Mouse (Mus musculus): ENCODE measurements around the gene Slc30a2. TPM values are rescaled to one million over a fixed set of nuclear protein-coding genes. Genes with fewer than 3 reads are reported as not detected.

Gene Slc30a2
- polyA plus RNA-seq, 1 experiment from 2014 or later = 1.1 TPM

- Histone ChIP-seq H3K9ac (replicated peaks; ENCODE audit: low read depth) (no peak overlapping the region), H3K27ac (ENCODE audit: low read length) (no peak overlapping the region), H3K4me3 (ENCODE audit: low read depth, low read length) (no peak overlapping the region), H3K9me3 (ENCODE audit: low read length) (no peaks in the 10 kb centered on the region), H3K36me3 (ENCODE audit: insufficient read depth, low read length) (no peaks in the 10 kb centered on the region), H3K27me3 (replicated peaks; ENCODE audit: insufficient read depth, low read length) (no peaks in the 10 kb centered on the region), H3K4me1 (ENCODE audit: insufficient read depth, low read depth, low read length) (peaks cover 4% of the 10 kb centered on the region; the same call in 1 of the 2 replicates), H3K4me2 (replicated peaks; ENCODE audit: low read depth, low read length) (no peak overlapping the region)
- 77% methylated on average over 7 of the region's 7 CpGs for WGBS
- DNase-seq (ENCODE audit: low spot score) (no peak), ATAC-seq (no peak)
- no peak for TF ChIP-seq EP300 (IDR thresholded peaks at IDR 0.05)
Observed at GRCm38 (mm10) chr4:134310106-134310505, 32.9 kb upstream of the Slc30a2 start.

DNA sequence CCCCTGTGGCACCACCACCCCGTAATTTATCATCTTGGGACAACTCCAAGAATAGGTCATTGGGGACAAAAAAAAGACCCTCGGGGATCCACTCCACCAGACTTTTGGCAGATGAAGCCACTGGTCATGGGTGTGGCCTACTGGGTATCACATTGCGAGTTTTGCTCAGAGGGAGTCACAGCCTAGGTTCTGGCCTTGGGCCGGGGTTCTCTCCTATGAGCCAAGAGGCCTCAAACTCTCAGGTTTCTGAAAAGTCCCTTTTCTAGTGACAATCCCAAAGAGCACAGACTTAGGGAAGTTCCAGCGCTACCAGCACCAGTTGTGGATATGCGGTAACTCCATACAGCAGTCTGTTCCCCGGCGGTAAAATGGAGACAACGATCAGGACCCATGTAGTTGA, 32.3 kb upstream of the Slc30a2 start:
- no peak overlapping the region for H3K4me2 ChIP-seq (replicated peaks; ENCODE audit: low read depth, low read length)
- H3K9me3 ChIP-seq (ENCODE audit: low read length) = no peaks in the 10 kb centered on the region
- 86% methylated on average over 9 of the region's 9 CpGs for WGBS
- no peak overlapping the region for H3K27ac ChIP-seq (ENCODE audit: low read length)
- DNase-seq (ENCODE audit: low spot score) (no peak), ATAC-seq (no peak)
- H3K4me1 ChIP-seq (ENCODE audit: insufficient read depth, low read depth, low read length) = peaks cover 4% of the 10 kb centered on the region; the same call in 1 of the 2 replicates
- no peaks in the 10 kb centered on the region for H3K36me3 ChIP-seq (ENCODE audit: insufficient read depth, low read length)
- H3K4me3 ChIP-seq (ENCODE audit: low read depth, low read length) = no peak overlapping the region
- H3K27me3 ChIP-seq (replicated peaks; ENCODE audit: insufficient read depth, low read length) = no peaks in the 10 kb centered on the region
- TF ChIP-seq EP300 (IDR thresholded peaks at IDR 0.05) (no peak), CTCF (IDR thresholded peaks at IDR 0.05) (no peak)
- no peak overlapping the region for H3K9ac ChIP-seq (replicated peaks; ENCODE audit: low read depth)

- Histone ChIP-seq H3K9me3 (ENCODE audit: low read length) (no peaks in the 10 kb centered on the region), H3K4me3 (ENCODE audit: low read depth, low read length) (no peak overlapping the region), H3K27ac (ENCODE audit: low read length) (no peak overlapping the region), H3K36me3 (ENCODE audit: insufficient read depth, low read length) (no peaks in the 10 kb centered on the region), H3K27me3 (replicated peaks; ENCODE audit: insufficient read depth, low read length) (no peaks in the 10 kb centered on the region), H3K9ac (replicated peaks; ENCODE audit: low read depth) (no peak overlapping the region), H3K4me1 (ENCODE audit: insufficient read depth, low read depth, low read length) (peaks cover 4% of the 10 kb centered on the region; the same call in 1 of the 2 replicates), H3K4me2 (replicated peaks; ENCODE audit: low read depth, low read length) (no peak overlapping the region)
- no peak for TF ChIP-seq EP300 (IDR thresholded peaks at IDR 0.05)
- no peak for TF ChIP-seq CTCF (IDR thresholded peaks at IDR 0.05)
- ATAC-seq = no peak
- DNase-seq (ENCODE audit: low spot score) = no peak
- WGBS = 73% methylated on average over 9 of the region's 9 CpGs
Observed at GRCm38 (mm10) chr4:134311784-134312183, 31.2 kb upstream of the Slc30a2 start.

GRCm38 (mm10) chr4:134312341-134312740, 30.6 kb upstream of the Slc30a2 start:
- Histone ChIP-seq H3K27me3 (replicated peaks; ENCODE audit: insufficient read depth, low read length) (no peaks in the 10 kb centered on the region), H3K27ac (ENCODE audit: low read length) (no peak overlapping the region), H3K36me3 (ENCODE audit: insufficient read depth, low read length) (no peaks in the 10 kb centered on the region), H3K9ac (replicated peaks; ENCODE audit: low read depth) (no peak overlapping the region), H3K4me2 (replicated peaks; ENCODE audit: low read depth, low read length) (no peak overlapping the region), H3K4me1 (ENCODE audit: insufficient read depth, low read depth, low read length) (peaks cover 2% of the 10 kb centered on the region; the same call in 1 of the 2 replicates), H3K9me3 (ENCODE audit: low read length) (no peaks in the 10 kb centered on the region), H3K4me3 (ENCODE audit: low read depth, low read length) (no peak overlapping the region)
- DNase-seq (ENCODE audit: low spot score) (no peak), ATAC-seq (no peak)
- WGBS = 92% methylated on average over 5 of the region's 5 CpGs
- TF ChIP-seq CTCF (IDR thresholded peaks at IDR 0.05) = no peak
- no peak for TF ChIP-seq EP300 (IDR thresholded peaks at IDR 0.05)

DNA sequence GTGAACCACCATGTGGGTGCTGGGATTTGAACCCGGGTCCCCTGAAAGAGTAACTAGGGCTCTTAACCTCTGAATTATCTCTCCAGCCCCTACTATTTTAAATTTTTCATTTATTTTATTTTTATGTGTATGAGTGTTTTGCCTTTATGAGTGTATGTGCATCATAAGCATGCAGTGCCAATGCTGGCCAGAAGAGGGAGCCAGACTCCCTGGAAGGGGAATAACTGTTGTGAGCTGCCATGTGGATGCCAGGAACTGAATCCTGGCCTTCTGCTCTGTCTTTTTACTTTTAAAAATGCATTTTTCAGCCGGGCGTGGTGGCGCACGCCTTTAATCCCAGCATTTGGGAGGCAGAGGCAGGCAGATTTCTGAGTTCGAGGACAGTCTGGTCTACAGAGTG, 30.1 kb upstream of the Slc30a2 start:
- no peaks in the 10 kb centered on the region for H3K9me3 ChIP-seq (ENCODE audit: low read length)
- DNase-seq (ENCODE audit: low spot score) (no peak), ATAC-seq (no peak)
- no peak overlapping the region for H3K9ac ChIP-seq (replicated peaks; ENCODE audit: low read depth)
- no peaks in the 10 kb centered on the region for H3K4me1 ChIP-seq (ENCODE audit: insufficient read depth, low read depth, low read length)
- no peaks in the 10 kb centered on the region for H3K36me3 ChIP-seq (ENCODE audit: insufficient read depth, low read length)
- no peak overlapping the region for H3K27ac ChIP-seq (ENCODE audit: low read length)
- H3K4me2 ChIP-seq (replicated peaks; ENCODE audit: low read depth, low read length) = no peak overlapping the region
- 96% methylated on average over 6 of the region's 6 CpGs for WGBS
- TF ChIP-seq EP300 (IDR thresholded peaks at IDR 0.05) (no peak), CTCF (IDR thresholded peaks at IDR 0.05) (peak; percentile 46)
- no peaks in the 10 kb centered on the region for H3K27me3 ChIP-seq (replicated peaks; ENCODE audit: insufficient read depth, low read length)
- no peak overlapping the region for H3K4me3 ChIP-seq (ENCODE audit: low read depth, low read length)

- H3K27ac ChIP-seq (ENCODE audit: low read length) = no peak overlapping the region
Observed at GRCm38 (mm10) chr4:134314081-134314655, 28.8 kb upstream of the Slc30a2 start.

DNA sequence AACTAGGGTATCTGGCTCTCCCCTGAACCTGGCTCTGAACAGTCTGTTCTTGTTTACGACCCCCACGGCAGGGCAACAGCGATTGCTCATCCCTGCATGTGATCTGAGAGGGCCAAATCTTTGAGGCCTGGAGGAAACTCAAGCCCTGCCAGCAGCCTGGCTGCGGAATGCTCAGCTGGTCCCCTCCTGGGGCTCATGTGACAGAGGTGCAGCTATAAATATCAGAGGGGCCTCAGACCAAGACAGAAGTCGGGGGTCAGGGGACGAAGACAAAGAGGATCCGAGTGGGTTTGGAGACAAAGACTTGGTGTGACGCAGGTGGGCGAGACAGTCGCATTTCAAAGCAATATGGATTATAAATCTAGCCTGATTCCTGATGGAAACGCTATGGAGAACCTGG, 28.1 kb upstream of the Slc30a2 start, which contains the start of gene Trim63:
TSS of gene Trim63 (plus strand) at position 245 of the 400 bp plus-strand sequence.
- Histone ChIP-seq H3K4me2 (replicated peaks; ENCODE audit: low read depth, low read length) (no peak within 1 kb of the TSS), H3K4me1 (ENCODE audit: insufficient read depth, low read depth, low read length) (no peaks in the 10 kb centered on the region), H3K27ac (ENCODE audit: low read length) (no peak within 1 kb of the TSS), H3K36me3 (ENCODE audit: insufficient read depth, low read length) (no peaks in the 10 kb centered on the region), H3K27me3 (replicated peaks; ENCODE audit: insufficient read depth, low read length) (no peaks in the 10 kb centered on the region), H3K9ac (replicated peaks; ENCODE audit: low read depth) (no peak within 1 kb of the TSS), H3K9me3 (ENCODE audit: low read length) (no peaks in the 10 kb centered on the region), H3K4me3 (ENCODE audit: low read depth, low read length) (no peak within 1 kb of the TSS)
- DNase-seq (ENCODE audit: low spot score) (no peak), ATAC-seq (no peak)
- TF ChIP-seq EP300 (IDR thresholded peaks at IDR 0.05) = no peak
- no peak for TF ChIP-seq CTCF (IDR thresholded peaks at IDR 0.05)
- 46% methylated on average over 11 of the region's 11 CpGs for WGBS

More at GRCm38 (mm10) chr4:134314081-134314655, 28.8 kb upstream of the Slc30a2 start:
- TF ChIP-seq CTCF (IDR thresholded peaks at IDR 0.05) (no peak), EP300 (IDR thresholded peaks at IDR 0.05) (no peak)
- Histone ChIP-seq H3K36me3 (ENCODE audit: insufficient read depth, low read length) (no peaks in the 10 kb centered on the region), H3K4me2 (replicated peaks; ENCODE audit: low read depth, low read length) (no peak overlapping the region), H3K9me3 (ENCODE audit: low read length) (no peaks in the 10 kb centered on the region), H3K4me1 (ENCODE audit: insufficient read depth, low read depth, low read length) (no peaks in the 10 kb centered on the region), H3K27me3 (replicated peaks; ENCODE audit: insufficient read depth, low read length) (no peaks in the 10 kb centered on the region), H3K9ac (replicated peaks; ENCODE audit: low read depth) (no peak overlapping the region), H3K4me3 (ENCODE audit: low read depth, low read length) (no peak overlapping the region)
- WGBS = 61% methylated on average over 4 of the region's 4 CpGs
- ATAC-seq (no peak), DNase-seq (ENCODE audit: low spot score) (no peak)

All from lung, postnatal 0 days (tissue).